Mouse (Mus musculus) urinary bladder, postnatal 4 days (tissue): Measurements from ENCODE around the gene Prss8.
A peak's percentile ranks its signal among the peaks of the same experiment; 100 is the strongest.
"Not testable (repeated sequence)": the region's sequence is repeated elsewhere in the genome, so short reads cannot be mapped to it uniquely, and the experiment has no call there.

Experiments
- DNase-seq, 2 experiments: peaks; one replicate each; pipeline ENCODE4 v3.0.0; 2021 to 2022; ENCODE audit warnings: low spot score in 2 of 2

Gene Prss8

DNA sequence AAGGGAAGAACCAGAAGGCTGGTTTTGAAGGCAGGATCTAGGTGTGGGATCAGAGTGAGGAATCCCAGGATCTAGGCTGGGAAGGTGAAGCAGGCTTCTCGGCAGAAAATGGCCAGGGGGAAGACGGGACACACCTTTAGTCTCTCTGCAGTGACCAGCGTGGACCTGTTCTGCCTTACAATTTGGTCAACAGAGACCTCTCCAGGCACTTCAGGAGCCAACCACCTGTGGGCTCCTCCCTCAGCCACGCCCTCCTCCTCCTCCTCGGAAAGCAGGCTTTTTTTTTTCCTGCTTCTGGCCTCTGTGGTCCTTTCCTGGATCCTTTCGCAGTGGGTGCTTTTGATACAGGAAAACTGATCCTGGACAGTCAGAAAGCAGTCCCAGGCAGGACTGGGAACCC lies at the start of gene Prss8:
TSS of gene Prss8 (minus strand) at position 182 of the 400 bp plus-strand sequence.
- no peak for DNase-seq

DNA sequence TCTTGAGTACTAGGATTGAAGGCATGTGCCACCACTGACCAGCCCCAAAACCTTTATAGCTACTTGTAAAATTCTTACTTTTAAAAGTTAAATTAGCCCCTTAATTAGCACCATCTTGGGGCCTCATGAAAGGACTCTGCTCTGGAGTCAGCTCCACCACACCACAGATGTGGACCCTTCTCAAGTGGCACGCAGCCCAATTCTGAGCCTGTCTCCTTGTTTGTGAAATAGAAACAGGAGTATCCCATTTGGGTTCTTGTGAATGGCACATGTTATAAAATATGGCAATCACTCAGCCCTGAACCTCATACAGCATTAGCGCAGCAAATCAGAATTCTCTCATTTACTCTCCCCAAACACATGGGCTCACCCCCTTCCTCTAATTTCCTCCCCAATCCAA lies 49.0 kb upstream of the Prss8 start:
- no peak for DNase-seq

DNA sequence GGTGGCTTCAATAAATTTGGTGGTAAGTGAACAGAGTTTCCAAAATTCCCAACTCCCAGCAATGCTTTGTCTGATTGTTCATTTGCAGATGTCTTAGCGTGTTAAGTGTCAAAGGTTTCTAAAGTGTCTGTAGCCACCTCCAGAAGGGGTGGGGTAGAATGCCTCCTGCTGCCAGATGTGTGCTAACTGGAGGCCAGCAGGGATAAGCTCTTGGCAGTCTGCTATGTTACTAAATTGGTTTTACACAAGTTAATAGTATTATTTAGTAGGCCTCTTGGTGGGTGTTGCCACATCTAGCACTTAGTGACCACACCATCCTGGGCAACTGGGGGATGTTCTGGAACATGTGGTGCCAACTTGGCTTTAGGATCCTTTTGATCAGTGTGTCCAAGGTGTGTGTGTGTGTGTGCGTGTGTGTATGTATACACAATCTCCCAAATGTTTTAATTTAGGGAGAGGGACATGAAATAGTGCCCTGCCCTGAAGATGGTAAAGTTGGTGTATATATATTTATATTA lies 44.6 kb upstream of the Prss8 start:
- DNase-seq: no peak

DNA sequence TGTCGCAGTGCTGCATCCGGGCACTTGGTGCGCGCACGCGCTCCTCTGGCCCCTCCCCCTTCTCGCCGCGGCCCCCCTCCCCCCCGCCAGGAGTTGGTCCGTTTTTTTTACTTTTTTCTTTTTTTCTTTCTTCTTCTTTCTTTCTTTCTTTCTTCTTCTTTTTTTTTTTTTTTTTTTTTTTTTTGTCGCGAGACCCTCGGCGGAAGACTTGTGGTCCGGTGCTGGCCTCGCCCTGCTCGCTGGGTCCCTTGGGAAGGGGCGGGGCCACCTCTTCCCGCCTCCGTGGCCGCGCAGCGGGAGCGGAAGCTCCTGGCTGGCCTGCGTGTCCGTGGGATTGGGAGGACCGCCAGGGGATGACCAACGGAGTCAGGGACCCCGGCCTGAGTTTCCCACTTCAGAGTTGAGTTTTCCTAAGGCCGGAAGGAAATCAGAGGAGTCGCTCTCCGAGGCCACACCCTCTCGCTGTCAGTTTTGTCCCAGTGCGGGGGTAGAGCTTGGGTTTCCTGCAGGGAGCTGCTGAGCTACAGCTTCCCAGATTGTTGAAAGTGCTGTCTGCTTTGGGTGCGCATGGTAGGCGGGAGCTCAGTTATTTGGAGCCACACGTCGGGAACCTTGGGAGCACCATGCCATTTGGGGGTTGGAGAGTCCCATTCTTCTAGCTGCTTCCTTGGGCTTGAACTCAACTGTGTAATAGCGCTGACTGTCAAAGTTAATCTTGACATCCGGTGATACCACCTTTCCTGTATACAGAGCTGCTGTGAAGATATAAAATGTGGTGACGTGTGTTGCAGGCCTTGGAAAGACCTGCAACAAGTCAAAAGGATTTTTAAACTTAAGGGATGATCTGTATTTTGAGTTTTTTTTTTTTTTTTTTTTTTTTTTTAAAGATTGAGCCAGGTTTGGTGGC lies 38.3 kb upstream of the Prss8 start:
- peak; percentile 73 to 82 for DNase-seq

DNA sequence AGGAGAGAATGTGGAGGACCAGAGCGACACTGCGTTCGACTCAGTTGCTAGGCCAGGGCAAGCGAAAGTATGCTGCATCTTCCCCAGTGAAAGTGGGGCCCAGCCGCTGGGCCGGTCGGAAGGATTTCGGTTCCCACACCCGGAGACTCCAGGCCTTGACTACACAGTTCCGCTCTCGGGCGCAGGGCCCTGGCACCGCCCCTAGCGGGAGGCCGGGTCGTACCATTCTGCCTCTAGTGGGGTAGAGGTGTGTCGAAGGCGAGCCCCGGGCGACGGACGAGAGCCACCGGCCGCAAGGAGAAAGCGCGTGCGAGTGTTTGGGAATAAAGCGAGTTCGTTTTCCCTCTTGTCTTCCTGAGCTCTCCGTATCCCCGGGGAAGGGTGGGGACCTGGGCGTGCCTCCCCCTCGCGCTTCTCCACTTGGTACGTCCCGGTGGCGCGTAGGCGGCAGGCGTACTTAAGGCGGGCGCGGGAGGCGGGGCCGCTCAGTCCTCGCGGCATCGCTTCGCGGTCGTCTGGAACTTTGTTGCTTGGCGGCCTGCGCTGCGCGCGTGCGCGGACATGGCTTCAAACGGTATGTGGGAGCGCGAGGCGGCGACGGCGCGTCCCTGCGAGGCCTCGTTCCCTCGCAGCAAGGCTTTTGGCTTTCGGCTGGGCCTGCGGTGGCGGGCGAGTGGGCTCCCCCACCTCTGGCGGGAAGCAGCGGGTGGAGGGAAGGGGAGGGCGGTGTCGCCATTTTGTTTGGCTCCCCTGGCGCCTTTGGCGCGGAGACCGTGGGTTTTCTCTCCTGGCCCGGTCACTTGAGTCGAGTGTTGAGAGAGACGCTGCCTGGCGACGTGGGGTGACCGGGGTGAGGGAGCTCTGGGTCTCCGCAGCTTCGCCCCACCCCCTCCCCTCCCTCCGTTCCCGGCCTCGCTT lies 37.4 kb upstream of the Prss8 start, which contains the start of gene Fus:
TSS of gene Fus (plus strand) at position 454 of the 918 bp plus-strand sequence.
- peak; percentile 94 to 96 for DNase-seq

GRCm38 (mm10) chr7:127966371-127966918 lies 36.5 kb upstream of the Prss8 start:
- DNase-seq: no peak

DNA sequence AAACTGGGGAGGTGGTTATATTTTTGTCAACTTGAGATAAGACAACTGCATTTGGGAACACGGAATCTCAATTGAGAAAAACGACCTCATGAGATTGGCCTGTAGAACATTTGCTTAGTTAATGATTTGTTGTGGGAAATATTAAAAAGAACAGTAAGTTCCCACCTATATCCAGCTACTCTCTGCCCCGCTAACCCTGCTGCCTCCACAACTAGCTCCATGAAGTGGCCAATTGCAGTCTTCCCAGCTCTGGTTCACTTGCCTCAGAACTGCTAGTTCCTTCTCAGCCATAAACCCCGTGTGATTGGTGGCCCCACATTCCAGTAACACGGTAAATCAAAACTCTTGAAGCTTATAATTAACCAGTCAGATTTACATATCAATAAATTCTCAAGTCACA lies 29.5 kb upstream of the Prss8 start:
- DNase-seq: no peak

- no peak for DNase-seq
These were observed 23.1 kb upstream of the Prss8 start for GRCm38 (mm10) chr7:127952864-127953581.

- no peak for DNase-seq
These were observed 16.6 kb upstream of the Prss8 start, which contains the start of gene Prss36 for GRCm38 (mm10) chr7:127946470-127947023. Prss36 (minus strand) TSS chr7:127946725.

DNA sequence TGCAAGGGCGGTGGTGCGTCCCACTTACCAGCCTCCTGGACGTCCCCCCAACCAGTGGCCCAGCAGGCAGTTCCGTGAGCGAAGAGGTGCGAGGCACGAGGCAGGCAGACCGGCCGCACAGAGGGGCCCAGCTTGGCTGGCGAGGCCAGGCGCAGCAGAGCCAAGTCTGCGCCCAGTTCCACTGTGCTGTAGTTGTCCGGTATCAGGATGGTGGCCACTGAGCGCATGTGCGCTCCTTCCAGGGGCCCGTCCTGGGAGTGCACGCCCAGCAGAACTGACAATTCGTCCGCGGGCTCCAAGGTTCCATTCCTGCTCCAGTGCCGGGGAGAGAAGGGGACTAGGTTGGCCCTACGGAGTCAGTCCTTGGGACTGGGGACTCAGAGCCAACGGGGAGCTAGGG lies 14.7 kb upstream of the Prss8 start:
- DNase-seq: no peak

DNA sequence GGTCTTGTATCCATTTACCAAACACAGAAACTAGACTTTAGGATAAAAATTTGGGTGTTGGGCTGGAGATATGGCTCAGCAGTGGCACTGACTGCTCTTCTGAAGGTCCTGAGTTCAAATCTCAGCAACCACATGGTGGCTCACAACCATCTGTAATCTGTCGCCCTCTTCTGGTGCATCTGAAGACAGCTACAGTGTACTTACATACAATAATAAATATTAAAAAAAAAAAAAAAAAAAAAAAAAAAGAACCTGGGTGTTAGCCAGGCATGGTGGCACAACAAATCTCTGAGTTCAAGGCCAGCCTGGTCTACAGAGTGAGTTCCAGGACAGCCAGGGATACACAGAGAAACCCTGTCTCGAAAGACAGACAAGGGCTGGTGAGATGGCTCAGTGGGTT lies 12.2 kb upstream of the Prss8 start:
- DNase-seq: not testable (repeated sequence)

DNA sequence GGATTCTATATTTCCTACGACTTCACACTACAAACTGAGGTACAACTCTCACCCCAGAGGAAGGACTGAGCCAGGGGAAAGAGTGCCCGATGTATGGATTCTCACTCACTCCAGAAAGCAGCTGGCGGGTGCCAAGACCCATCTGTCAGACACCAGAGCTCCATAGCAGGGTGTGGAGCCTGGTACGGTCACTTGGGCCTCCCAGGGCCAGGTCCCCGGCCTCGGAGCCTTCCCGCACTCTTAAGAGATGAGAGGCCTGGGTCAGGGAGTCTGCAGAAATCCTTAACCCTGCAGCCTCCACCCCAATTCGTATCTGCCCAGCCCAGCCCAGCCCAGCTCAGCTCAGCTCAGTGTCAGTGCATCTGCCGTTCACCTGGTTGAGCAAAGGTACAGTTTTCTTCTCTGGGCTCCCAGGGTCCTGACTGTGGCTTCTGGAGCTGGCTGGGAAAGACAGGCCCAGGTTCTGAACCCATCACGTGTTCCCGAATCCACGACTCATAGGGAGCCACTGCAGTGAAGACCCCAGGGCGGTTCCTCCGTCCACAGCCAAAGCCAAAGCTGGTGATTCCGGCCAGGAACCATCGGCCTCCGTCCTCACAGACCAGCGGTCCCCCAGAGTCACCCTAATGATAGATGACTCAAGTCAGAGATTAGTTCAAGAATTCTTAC lies 6.4 kb upstream of the Prss8 start:
- no peak for DNase-seq

GRCm38 (mm10) chr7:127935748-127936159 lies 5.8 kb upstream of the Prss8 start:
- DNase-seq: no peak

GRCm38 (mm10) chr7:127935028-127935722 lies 5.3 kb upstream of the Prss8 start:
- DNase-seq: peak; percentile 96

GRCm38 (mm10) chr7:127934075-127934474 lies 4.2 kb upstream of the Prss8 start:
- DNase-seq: no peak

DNA sequence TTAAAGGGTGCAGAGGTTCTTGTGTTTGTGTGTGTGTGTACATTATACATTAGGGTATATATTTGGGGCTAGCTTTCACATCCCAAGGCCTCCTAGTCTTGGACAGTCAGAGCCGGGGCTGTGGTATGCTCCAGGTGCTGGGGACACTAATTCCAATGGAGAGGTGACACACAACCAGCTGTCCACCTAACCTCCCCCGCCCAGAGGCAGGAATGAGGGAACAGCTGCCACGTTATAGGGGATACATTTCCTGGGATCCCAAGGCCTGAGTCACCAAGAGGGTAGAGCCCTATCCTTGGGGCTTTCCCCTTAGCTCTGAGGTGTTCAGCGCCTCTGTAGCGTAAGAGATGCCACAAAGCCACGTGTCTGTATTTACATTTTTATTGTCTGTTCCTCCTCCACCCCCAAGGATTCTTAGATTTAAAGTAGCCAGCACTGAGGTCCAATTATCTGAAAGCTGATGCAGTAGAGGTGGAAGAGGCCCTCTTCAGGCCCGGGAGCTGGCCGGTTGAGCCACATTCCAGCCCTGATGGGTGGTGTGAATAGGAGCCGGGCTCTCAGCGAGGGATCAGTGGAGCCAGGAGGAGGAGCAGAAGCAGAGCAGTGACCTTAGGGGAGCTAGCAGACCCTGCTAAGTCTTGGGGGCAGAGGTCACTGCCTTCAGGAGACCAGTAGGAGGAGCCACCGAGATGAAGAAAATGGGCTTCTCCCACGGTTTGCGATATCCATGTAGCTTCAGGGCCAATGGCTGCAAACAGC lies 2.5 kb upstream of the Prss8 start:
- no peak for DNase-seq

- DNase-seq: peak in 1 of 2 experiments; percentile 56
These were observed 1.6 kb upstream of the Prss8 start for GRCm38 (mm10) chr7:127931351-127932135.

DNA sequence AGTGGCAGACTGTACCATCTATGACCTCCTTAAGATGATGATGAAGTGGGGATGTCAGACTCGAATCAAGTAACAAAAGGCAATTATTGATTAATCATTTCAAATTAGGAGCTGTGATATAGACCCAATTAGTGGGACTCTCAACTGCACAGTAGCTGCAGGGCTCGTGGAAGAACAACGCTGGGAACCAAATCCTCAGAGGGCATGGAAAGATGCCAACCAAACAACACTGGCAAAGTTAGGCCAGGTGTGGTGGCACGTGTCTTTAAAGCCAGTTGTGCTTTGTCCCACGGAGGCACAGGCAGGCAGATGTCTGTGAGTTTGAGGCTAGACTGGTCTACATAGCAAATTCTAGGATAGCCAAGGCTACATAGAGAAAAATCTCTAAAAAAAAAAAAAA lies 732 bp upstream of the Prss8 start:
- no peak for DNase-seq
